Mouse (Mus musculus) embryo, embryonic 10 days (tissue): ENCODE data around the gene Exoc3.
A peak's percentile ranks its signal among the peaks of the same experiment; 100 is the strongest.

ENCODE experiments used
- DNase-seq: peaks from one replicate; pipeline ENCODE4 v3.0.0-alpha.2; 2015; ENCODE audit warnings: low spot score

Exoc3 gene

GRCm38 (mm10) chr13:74138906-74139647 lies 69.5 kb downstream of the Exoc3 start:
- DNase-seq: no peak

- DNase-seq: no peak
These were observed 78.6 kb downstream of the Exoc3 start for GRCm38 (mm10) chr13:74129909-74130308.

- DNase-seq: no peak
These were observed 81.0 kb downstream of the Exoc3 start for GRCm38 (mm10) chr13:74127571-74127970.

GRCm38 (mm10) chr13:74122632-74123031 lies 85.9 kb downstream of the Exoc3 start:
- no peak for DNase-seq

- DNase-seq: no peak
These were observed 86.7 kb downstream of the Exoc3 start for GRCm38 (mm10) chr13:74121795-74122330.

- peak; percentile 59 for DNase-seq
These were observed 87.4 kb downstream of the Exoc3 start, which contains the start of gene Slc9a3 for GRCm38 (mm10) chr13:74121141-74121602. Gene Slc9a3, plus strand, starts transcription at chr13:74121457.
